Mouse (Mus musculus): ENCODE data around the gene Dmap1.

Gene Dmap1

DNA sequence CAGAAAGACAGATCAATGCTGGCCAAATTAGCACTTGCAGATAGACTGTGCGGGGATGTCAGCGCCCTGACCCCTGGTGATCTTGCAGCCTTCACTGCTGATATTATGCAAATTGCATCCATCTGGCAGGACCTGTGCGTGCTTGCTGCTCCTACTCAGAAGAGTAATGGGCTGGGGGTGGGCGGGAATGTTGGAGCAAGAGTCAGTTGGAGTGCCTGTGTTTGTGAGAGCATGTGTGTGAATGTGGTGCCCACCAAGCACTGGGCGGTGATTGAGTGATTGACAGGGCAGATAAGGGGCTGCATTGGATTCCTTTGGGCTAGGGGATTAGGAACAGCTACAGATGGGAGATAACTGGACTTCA lies 26.6 kb downstream of the Dmap1 start:
- DNase-seq: no peak

- no peak for DNase-seq
These were observed 27.2 kb downstream of the Dmap1 start for GRCm38 (mm10) chr4:117654703-117655499.

GRCm38 (mm10) chr4:117654016-117654702 lies 27.9 kb downstream of the Dmap1 start:
- DNase-seq: no peak

DNA sequence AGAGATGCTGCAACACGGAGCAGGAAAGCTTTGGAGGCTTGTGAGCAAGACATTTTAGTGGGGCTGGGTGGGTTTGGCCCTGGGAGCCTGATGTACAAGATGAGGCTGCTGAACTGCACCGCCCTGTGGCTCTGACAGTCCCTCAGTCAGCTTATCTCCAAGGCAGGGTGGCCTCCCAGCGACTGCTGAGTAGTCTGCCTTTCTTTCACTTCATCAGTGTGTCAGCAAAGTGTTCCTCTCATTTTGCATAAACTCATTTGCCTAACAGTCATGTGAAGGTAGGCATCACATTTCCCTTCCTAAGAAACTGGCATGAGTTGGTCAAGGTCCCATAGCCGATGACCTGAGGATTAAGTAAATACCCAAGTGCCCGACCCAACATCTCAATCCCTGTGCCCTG lies 29.3 kb downstream of the Dmap1 start:
- DNase-seq: no peak

DNA sequence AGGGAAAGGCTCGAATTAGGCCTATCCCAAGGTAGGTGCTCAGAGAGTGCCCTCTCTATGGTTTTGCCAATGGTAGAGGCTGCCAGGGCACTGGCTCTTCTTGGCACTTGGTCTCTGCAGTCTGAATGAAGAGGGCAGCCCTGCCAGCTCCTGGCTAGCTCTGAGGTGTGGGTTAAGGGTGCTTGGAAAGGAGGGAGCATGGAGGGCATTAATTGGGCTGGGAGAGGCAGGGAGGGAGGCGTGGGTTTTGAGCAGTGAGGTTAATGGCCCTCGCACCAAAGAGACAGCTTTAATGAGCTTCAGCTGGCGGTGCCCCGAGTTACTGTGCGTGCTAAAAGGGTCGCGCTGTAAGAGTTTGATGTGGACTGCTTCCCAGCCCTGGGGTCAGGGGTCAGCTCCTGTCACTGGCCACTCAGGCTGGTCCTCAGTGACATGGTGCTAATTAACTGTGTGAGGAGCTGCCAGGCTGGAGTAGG lies 30.4 kb downstream of the Dmap1 start:
- no peak for DNase-seq

- DNase-seq: no peak
These were observed 34.9 kb downstream of the Dmap1 start for GRCm38 (mm10) chr4:117646926-117647755.

DNA sequence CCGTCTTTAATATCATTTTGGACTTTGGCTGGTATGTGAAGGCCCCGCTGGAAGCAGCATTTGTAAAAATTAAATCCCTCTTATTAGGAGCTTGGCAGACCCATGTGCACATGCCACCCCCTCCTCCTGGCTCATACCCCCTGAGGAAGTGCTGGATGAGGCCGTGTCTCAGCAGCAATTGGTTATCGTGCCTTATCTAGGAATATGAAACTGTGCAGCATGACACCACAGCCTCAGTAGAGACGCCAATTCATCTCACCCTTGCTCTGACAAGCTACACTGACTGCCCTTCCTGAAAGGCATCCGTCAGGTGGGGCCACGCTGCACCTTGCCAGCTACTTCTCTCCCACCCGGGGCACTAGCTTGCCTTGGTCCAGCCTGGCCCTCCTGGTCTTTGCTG lies 35.6 kb downstream of the Dmap1 start:
- DNase-seq: no peak

- DNase-seq: no peak
These were observed 36.2 kb downstream of the Dmap1 start for GRCm38 (mm10) chr4:117645859-117646258.

DNA sequence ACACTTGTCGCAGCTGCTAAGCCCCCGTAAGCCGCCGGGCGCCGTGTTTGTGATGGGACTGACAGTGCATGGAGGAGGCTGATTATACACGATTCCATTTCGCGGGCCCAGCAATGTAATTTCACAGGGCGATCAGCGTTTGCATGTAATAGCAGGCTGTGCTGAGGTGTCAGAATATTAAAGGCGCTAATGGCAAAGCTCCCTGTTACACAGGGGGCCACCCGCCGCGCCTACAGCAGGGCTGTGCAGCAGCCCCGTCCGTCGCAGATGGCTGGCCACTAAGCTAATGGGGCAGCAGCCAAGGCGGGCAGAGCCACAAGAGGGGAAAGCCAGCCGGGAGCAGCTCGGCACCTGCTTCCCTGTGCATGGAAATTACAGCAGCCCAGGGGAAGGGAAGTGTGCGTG lies 37.0 kb downstream of the Dmap1 start:
- DNase-seq: no peak

DNA sequence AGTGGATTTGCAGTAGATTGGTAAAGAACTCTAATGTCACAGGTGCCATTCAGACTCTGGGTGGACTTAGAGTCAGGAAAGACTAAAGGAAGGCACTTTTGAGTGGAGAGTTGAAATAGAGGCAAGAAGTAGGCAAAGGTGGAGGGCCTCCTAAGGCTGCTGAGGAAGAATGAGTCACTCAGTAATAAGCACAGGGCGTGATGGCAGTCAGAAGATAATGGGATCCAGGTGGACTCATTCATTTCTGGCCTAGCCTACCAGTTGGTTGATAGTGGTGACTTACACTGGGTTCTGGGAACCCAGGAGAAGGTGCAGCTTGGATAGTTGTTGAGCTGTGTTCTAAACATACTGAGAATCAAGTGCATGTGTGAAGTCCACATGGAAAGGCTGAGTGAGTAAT lies 40.3 kb downstream of the Dmap1 start:
- no peak for DNase-seq

- no peak for DNase-seq
These were observed 41.0 kb downstream of the Dmap1 start for GRCm38 (mm10) chr4:117640925-117641703.

- no peak for DNase-seq
These were observed 45.0 kb downstream of the Dmap1 start for GRCm38 (mm10) chr4:117636891-117637613.

GRCm38 (mm10) chr4:117636152-117636551 lies 45.9 kb downstream of the Dmap1 start:
- DNase-seq: no peak

DNA sequence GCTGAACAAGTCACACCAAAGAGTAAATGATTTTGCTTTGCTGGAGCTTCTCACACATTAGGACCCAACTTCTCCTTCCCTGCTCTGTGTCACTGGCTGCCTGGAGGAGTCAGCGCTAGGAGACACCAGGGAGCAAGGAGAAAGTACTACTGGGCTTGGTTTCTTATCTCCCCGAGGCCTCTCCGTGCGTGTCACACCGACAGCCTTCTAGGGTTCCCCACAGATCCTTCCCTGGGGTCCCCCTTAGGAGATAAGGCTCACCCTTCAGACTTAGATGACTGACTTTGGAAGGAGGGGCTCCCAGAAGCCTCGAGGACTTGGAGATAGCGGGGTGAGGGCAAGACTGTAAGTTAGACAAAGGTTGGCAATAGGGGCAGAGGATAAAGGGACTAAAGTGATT lies 47.4 kb downstream of the Dmap1 start:
- DNase-seq: no peak

- DNase-seq: peak; percentile 14
These were observed 48.5 kb downstream of the Dmap1 start for GRCm38 (mm10) chr4:117633527-117633926.

DNA sequence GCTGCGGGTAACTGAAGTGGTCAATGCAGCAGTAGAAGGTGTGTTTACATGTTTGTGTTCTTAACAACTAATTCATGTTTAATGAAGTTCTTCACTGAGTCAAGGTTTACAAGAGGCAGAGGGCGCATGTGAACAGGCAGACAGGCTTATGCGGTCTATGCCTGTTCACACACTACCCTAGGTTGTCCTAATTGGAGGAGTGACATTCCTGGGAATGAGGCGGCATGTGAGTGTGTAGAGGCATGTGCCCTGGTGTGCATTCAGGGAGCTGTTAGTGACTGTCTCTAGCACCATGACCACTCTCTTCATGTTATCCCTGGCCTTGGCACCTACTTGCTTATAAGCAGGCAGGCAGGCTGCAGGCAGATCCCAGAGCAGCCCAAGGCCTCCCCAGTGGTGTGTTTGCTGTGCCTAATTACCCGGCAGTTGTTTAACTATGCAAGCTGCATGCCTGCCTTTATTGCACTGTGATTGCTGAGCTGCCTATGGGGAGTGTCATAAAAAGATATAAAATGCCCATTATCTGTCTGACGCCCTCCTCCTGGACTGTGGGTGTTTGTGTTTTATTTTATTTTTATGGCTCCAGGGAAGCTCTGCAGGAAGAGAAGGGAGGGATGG lies 51.9 kb downstream of the Dmap1 start:
- DNase-seq: no peak

DNA sequence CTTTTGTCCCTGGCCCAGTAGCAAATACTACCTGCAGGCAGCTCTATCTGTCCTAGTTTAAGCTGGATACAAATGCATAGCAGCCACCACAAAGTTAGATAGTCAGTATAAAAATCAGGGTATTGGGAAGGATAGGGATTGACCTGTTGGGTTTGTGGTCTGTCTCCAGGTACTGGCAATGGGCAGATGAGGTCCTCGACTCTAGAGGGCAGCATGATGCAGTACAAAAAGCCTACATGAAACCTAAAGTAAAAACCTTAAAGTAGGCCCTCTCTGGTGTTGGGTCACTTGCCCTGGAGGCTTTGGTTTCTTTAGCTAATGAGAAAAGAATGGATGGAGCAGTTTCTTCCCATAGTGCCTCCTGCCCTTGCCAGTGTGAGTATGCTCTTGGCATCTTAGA lies 53.6 kb downstream of the Dmap1 start:
- DNase-seq: peak; percentile 27

Measured in kidney, adult 9 months (tissue).